Mouse (Mus musculus) bone marrow, adult 2 months (tissue): ENCODE measurements at regions not wholly inside any gene's neighbourhood (a gene's known extent, or its start where the extent isn't known, plus 50 kb on each side); places are given as distances from the start of the nearest gene placed in this dataset.

ENCODE experiments used
- CTCF ChIP-seq: fragments of 200-500 bp; IDR thresholded peaks from 2 replicates; pipeline ENCODE4 v1.5.1; 2011; ENCODE audit warnings: low read length, control low read depth; ENCODE audit not compliant: control insufficient read depth, insufficient read depth
- POLR2A ChIP-seq: fragments of 200-500 bp; IDR thresholded peaks from 2 replicates; pipeline ENCODE4 v1.6.1; 2011; ENCODE audit warnings: low read depth, mild to moderate bottlenecking, control low read depth, low read length, borderline replicate concordance; ENCODE audit not compliant: control insufficient read depth

- TF ChIP-seq POLR2A (no peak), CTCF (no peak)
These were observed 121.2 kb upstream of the Eef2kmt start for GRCm38 (mm10) chr16:5377001-5377400.
